Mouse (Mus musculus) CH12.LX (cell line): ENCODE data around the gene Tmx2. TPM values are rescaled to one million over a fixed set of nuclear protein-coding genes. Genes with fewer than 3 reads are reported as not detected.
A peak's percentile ranks its signal among the peaks of the same experiment; 100 is the strongest.

ENCODE experiments used
- DNase-seq: peaks from one replicate; pipeline ENCODE4 v3.0.0-alpha.2; 2013; ENCODE audit errors: extremely low read depth
- H3K27ac ChIP-seq: 2 replicates; pipeline ENCODE4 v1.5.1; 2012; ENCODE audit warnings: low read depth, mild to moderate bottlenecking, control low read depth, moderate library complexity; ENCODE audit not compliant: insufficient read depth
- H3K27me3 ChIP-seq: replicated peaks from 2 replicates; pipeline ENCODE3; 2012; ENCODE audit warnings: inconsistent platforms
- H3K36me3 ChIP-seq, 2 experiments: replicated peaks in 1 of 2; 2 replicates each; pipeline versions ENCODE3 to v1.6.1; 2012; ENCODE audit warnings: inconsistent platforms in 1 of 2, low read length in 1 of 2, mild to moderate bottlenecking in 1 of 2, mixed read lengths in 1 of 2, moderate library complexity in 1 of 2; ENCODE audit not compliant: control insufficient read depth in 1 of 2, insufficient read depth in 1 of 2
- H3K4me1 ChIP-seq, 2 experiments: 2 replicates each; pipeline ENCODE4 v1.6.1; 2012; ENCODE audit warnings: inconsistent platforms in 1 of 2, moderate library complexity in 1 of 2; ENCODE audit not compliant: insufficient read depth in 2 of 2, control insufficient read depth in 1 of 2
- H3K4me2 ChIP-seq: 2 replicates; pipeline ENCODE4 v1.6.1; 2012; ENCODE audit warnings: low read depth, mild to moderate bottlenecking, control low read depth; ENCODE audit not compliant: poor library complexity, insufficient read depth, severe bottlenecking
- H3K4me3 ChIP-seq, 3 experiments: fragments of 150-350 bp in 1 of 3; sonication (generic) in 1 of 3; replicated peaks in 1 of 3; 2 replicates each; pipeline versions ENCODE3 to v1.5.1; 2011 to 2012; ENCODE audit warnings: low read depth in 2 of 3, low read length in 2 of 3, mild to moderate bottlenecking in 2 of 3, moderate library complexity in 2 of 3, control low read depth in 1 of 3, improper control_type of control experiment in 1 of 3, inconsistent platforms in 1 of 3, mixed read lengths in 1 of 3; ENCODE audit not compliant: poor library complexity in 1 of 3
- H3K79me2 ChIP-seq: replicated peaks from 2 replicates; pipeline ENCODE4 v1.6.1; 2012; ENCODE audit warnings: mild to moderate bottlenecking, moderate library complexity; ENCODE audit not compliant: control insufficient read depth, poor library complexity, insufficient read depth, severe bottlenecking; ENCODE audit errors: extremely low read depth
- H3K9ac ChIP-seq: 2 replicates; pipeline ENCODE4 v1.6.1; 2012; ENCODE audit warnings: low read depth, mild to moderate bottlenecking, control low read depth, moderate library complexity; ENCODE audit not compliant: insufficient read depth
- H3K9me3 ChIP-seq: replicated peaks from 2 replicates; pipeline ENCODE3; 2012; ENCODE audit warnings: low read length, inconsistent platforms, mixed read lengths
- CHD1 ChIP-seq: IDR thresholded peaks from 2 replicates; pipeline ENCODE4 v1.6.1; 2012; ENCODE audit warnings: low read depth, low read length, improper control_type of control experiment, inconsistent platforms
- E2F4 ChIP-seq: IDR thresholded peaks from 2 replicates; pipeline ENCODE4 v1.6.1; 2011; ENCODE audit warnings: low read depth, low read length, improper control_type of control experiment; ENCODE audit not compliant: insufficient replicate concordance
- ELF1 ChIP-seq: IDR thresholded peaks from 2 replicates; pipeline ENCODE4 v1.6.1; 2014; ENCODE audit warnings: low read depth, mild to moderate bottlenecking, inconsistent platforms, low read length, improper control_type of control experiment
- JUN ChIP-seq: IDR thresholded peaks from 2 replicates; pipeline ENCODE4 v1.6.1; 2011; ENCODE audit warnings: low read depth, mild to moderate bottlenecking, low read length, improper control_type of control experiment, moderate library complexity; ENCODE audit not compliant: insufficient read depth
- MAFK ChIP-seq: IDR thresholded peaks from 2 replicates; pipeline ENCODE4 v1.6.1; 2011; ENCODE audit warnings: low read length, improper control_type of control experiment; ENCODE audit not compliant: insufficient replicate concordance
- MEF2A ChIP-seq: IDR thresholded peaks from 2 replicates; pipeline ENCODE4 v1.6.1; 2014; ENCODE audit warnings: low read depth, mild to moderate bottlenecking, inconsistent platforms, low read length, improper control_type of control experiment, borderline replicate concordance
- MXI1 ChIP-seq: IDR thresholded peaks from 2 replicates; pipeline ENCODE4 v1.6.1; 2011; ENCODE audit warnings: mild to moderate bottlenecking, low read depth, low read length, improper control_type of control experiment
- MYC ChIP-seq: IDR thresholded peaks from 2 replicates; pipeline ENCODE4 v1.6.1; 2011; ENCODE audit warnings: low read depth, mild to moderate bottlenecking, improper control_type of control experiment, low read length
- PAX5 ChIP-seq: IDR thresholded peaks from 2 replicates; pipeline ENCODE4 v1.6.1; 2012; ENCODE audit warnings: low read length, inconsistent platforms, mixed read lengths
- POLR2A ChIP-seq: IDR thresholded peaks from 2 replicates; pipeline ENCODE4 v1.6.1; 2011; ENCODE audit warnings: low read depth, mild to moderate bottlenecking, improper control_type of control experiment, low read length
- POLR2AphosphoS2 ChIP-seq: IDR thresholded peaks from 2 replicates; pipeline ENCODE4 v1.6.1; 2011; ENCODE audit warnings: low read depth, low read length, improper control_type of control experiment
- RCOR1 ChIP-seq: conservative IDR thresholded peaks from 2 replicates; pipeline ENCODE4 v1.6.1; 2012; ENCODE audit warnings: low read depth, mild to moderate bottlenecking, inconsistent platforms, low read length, improper control_type of control experiment
- SIN3A ChIP-seq: IDR thresholded peaks from 2 replicates; pipeline ENCODE4 v1.6.1; 2012; ENCODE audit warnings: low read length, improper control_type of control experiment, inconsistent platforms
- TBP ChIP-seq: conservative IDR thresholded peaks from 2 replicates; pipeline ENCODE4 v1.6.1; 2011; ENCODE audit warnings: low read depth, low read length, improper control_type of control experiment
- TCF12 ChIP-seq: IDR thresholded peaks from 2 replicates; pipeline ENCODE4 v1.6.1; 2014; ENCODE audit warnings: low read depth, mild to moderate bottlenecking, inconsistent platforms, low read length, improper control_type of control experiment
- USF2 ChIP-seq: conservative IDR thresholded peaks from 2 replicates; pipeline ENCODE4 v1.6.1; 2011; ENCODE audit warnings: low read depth, low read length, improper control_type of control experiment
- ZNF384 ChIP-seq: IDR thresholded peaks from 2 replicates; pipeline ENCODE4 v1.6.1; 2012; ENCODE audit warnings: low read depth, low read length, improper control_type of control experiment, inconsistent platforms
- dilution Hi-C: fragments of 300-500 bp; cut with MboI; formaldehyde crosslinking; loops from 2 replicates; pipeline ENCODE4 v1.14.3; 2020; ENCODE audit warnings: low sequenced_read_pairs; ENCODE audit not compliant: extremely low pct_unique_long_range_greater_than_20kb, extremely low pct_ligation_motif_present
- in situ Hi-C: fragments of 300-500 bp; cut with MboI; formaldehyde crosslinking; loops from 3 replicates; pipeline ENCODE4 v1.14.3; 2019; ENCODE audit warnings: low sequenced_read_pairs, low pct_ligation_motif_present, low pct_unique_long_range_greater_than_20kb, mixed read lengths
- polyA plus RNA-seq: library from polyadenylated mRNA; unstranded; fragments of >175 nt; gene quantifications from 2 replicates; pipeline ENCODE4 v1.2.1, GENCODE M21; 2012; ENCODE audit warnings: low read depth; ENCODE audit not compliant: insufficient read length
- total RNA-seq, 2 experiments: library from RNA; depleted of rRNA; stranded (reverse); fragments of 300-350 nt in 1 of 2; fragments of >200 nt in 1 of 2; gene quantifications; 2 replicates each; pipeline ENCODE4 v1.2.3; 2012 to 2014

The Tmx2 gene
- total and polyA plus RNA-seq, 3 experiments, result 68.1 to 76.5 (median 70.4) TPM

DNA sequence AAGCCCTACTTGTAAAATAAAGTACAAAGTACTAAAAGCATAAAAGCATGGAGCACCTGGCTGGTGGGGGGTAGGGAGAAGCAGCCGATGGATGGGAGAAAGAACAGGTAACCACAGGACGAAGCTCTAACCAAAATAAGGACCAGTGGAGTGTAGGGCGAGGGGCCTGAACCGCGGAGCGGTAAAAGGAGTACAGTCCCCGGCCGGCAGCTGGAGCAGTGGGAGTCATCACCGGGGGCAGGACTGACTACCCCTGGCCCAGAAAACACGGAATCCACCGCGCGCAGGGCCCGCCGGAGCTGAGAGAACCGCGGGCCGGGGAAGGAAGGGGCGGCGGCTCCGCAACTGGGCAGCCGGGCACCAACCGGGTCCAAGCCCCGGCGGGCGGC is 35.5 kb upstream of the Tmx2 start:
- Histone ChIP-seq H3K4me3 (peak overlapping the region; percentile 70 to 95 (median 90)), H3K27me3 (no peaks in the 10 kb centered on the region), H3K36me3 (peaks cover 13 to 21% of the 10 kb centered on the region in 2 experiments), H3K4me1 (peaks cover 0 to 26% of the 10 kb centered on the region in 2 experiments; a peak in 3 of 4 replicates), H3K79me2 (peaks cover 36% of the 10 kb centered on the region), H3K9ac (peak overlapping the region; percentile 98), H3K4me2 (peak overlapping the region; percentile 64; the same call in 1 of the 2 replicates), H3K9me3 (no peaks in the 10 kb centered on the region), H3K27ac (peak overlapping the region; percentile 99)
- TF ChIP-seq ELF1 (no peak), MYC (no peak), POLR2AphosphoS2 (no peak), TCF12 (no peak), MXI1 (no peak), TBP (no peak), PAX5 (no peak), RCOR1 (no peak), USF2 (no peak), SIN3A (no peak), MAFK (no peak), POLR2A (no peak), CHD1 (no peak), MEF2A (no peak)
- dilution Hi-C loops, result no loop called here
- peak; percentile 19 for DNase-seq
- in situ Hi-C loops, result no loop called here

DNA sequence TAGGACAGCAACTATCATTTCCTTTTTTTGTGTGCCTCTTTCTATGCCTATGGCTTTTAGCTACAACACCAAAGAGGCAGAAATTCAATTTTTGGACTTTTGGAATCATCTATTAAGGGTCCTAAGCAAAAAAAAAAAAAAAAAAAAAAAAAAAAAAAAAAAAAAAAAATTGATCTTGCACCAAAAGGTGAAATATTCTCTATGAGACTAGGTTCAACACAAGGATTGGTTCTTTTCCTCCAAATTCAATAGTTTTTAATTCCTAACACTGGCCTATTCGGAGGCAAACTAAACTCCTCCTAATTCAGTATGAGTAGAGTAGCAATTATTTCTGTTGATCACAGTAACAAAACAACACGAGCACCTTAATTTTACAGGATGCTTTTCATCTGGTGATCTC is 33.0 kb upstream of the Tmx2 start:
- Histone ChIP-seq H3K27ac (no peak overlapping the region), H3K4me2 (no peak overlapping the region), H3K9ac (0 out of 2 replicates have a peak overlapping the region, but pooled peaks have one; percentile 25), H3K4me1 (peaks cover 0 to 30% of the 10 kb centered on the region in 2 experiments; a peak in 2 of 4 replicates), H3K4me3 (no peak overlapping the region), H3K9me3 (no peaks in the 10 kb centered on the region), H3K27me3 (no peaks in the 10 kb centered on the region), H3K79me2 (peaks cover 53% of the 10 kb centered on the region), H3K36me3 (peaks cover 27 to 46% of the 10 kb centered on the region in 2 experiments)
- dilution Hi-C loops, result no loop called here
- in situ Hi-C loops, result no loop called here
- no peak for DNase-seq
- no peak for TF ChIP-seq E2F4
- TF ChIP-seq ZNF384, result peak; percentile 79
- no peak for TF ChIP-seq ELF1
- no peak for TF ChIP-seq MXI1
- no peak for TF ChIP-seq JUN
